Mouse (Mus musculus): ENCODE results near the gene Ica1. TPM values are rescaled to one million over a fixed set of nuclear protein-coding genes. Genes with fewer than 3 reads are reported as not detected.

Gene Ica1
- total and polyA plus RNA-seq, 3 experiments: 0.36 TPM; not detected in 2

DNA sequence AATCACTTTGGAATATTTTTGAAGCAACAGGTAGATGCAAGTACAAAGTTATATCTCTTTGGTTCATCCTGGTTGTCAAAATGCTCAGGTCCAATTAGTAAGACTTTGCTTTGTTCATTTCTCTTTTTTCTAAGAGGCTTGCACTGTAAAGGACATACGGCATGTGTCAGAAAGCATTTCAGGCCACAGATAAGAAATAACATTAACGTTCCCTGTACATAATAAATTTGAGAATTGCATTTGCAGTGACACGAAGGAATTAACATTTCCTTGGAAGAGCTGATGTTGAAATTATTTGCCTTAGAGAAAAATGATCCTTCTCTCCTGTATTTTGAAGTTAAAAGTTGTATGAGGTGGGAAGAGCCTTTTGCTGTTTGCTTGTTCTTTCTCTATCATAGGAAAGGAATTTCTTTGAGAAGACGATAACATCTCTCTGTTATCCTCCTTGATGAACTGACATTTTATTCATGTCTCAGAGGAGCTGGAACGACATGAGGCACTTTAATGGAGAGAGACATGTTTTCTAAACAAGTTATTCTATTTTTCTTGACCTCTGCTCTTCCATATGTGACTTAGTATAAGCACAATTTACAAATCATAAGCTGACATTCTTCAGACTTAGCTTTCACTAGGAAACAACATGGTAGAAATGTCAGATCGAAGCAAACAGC lies 36.2 kb upstream of the Ica1 start:
- no peak for DNase-seq (ENCODE audit: low read depth, low spot score)
- Histone ChIP-seq H3K27me3 (ENCODE audit: control insufficient read depth in 1 of 2, insufficient read depth in 2 of 2, low read length in 2 of 2) (no peaks in the 10 kb centered on the region), H3K27ac (ENCODE audit: control insufficient read depth, low read depth, low read length) (no peak overlapping the region), H3K9ac (ENCODE audit: control insufficient read depth, low read depth, low read length, poor library complexity, severe bottlenecking) (no peak overlapping the region), H3K36me3 (ENCODE audit: control insufficient read depth in 1 of 2, insufficient read depth in 2 of 2, low read length in 2 of 2) (no peaks in the 10 kb centered on the region), H3K4me3 (ENCODE audit: control insufficient read depth in 1 of 2, insufficient read depth in 1 of 2, low read depth in 2 of 2, low read length in 2 of 2) (no peak overlapping the region), H3K9me3 (replicated peaks; ENCODE audit: insufficient read depth, low read length) (no peaks in the 10 kb centered on the region), H3K4me1 (ENCODE audit: control insufficient read depth in 1 of 2, insufficient read depth in 2 of 2, low read length in 2 of 2) (no peaks in the 10 kb centered on the region), H3K79me2 (ENCODE audit: control insufficient read depth, insufficient read depth, low read length, poor library complexity) (no peaks in the 10 kb centered on the region)
- TF ChIP-seq ZMIZ1 (IDR thresholded peaks at IDR 0.05; ENCODE audit: low read depth, low read length): no peak
- no peak for TF ChIP-seq RCOR1 (IDR thresholded peaks at IDR 0.05; ENCODE audit: low read depth, low read length)
- TF ChIP-seq GATA1 (IDR thresholded peaks at IDR 0.05; ENCODE audit: low read depth, low read length): no peak
- no peak for TF ChIP-seq EP300 (IDR thresholded peaks at IDR 0.05; ENCODE audit: low read depth in 1 of 2, low read length in 2 of 2)
- TF ChIP-seq MAX (IDR thresholded peaks at IDR 0.05; ENCODE audit: low read length): no peak

- TF ChIP-seq MAFK (IDR thresholded peaks at IDR 0.05; ENCODE audit: borderline replicate concordance, low read depth, low read length): no peak
- no peak for TF ChIP-seq ZC3H11A (IDR thresholded peaks at IDR 0.05; ENCODE audit: low read depth, low read length)
- no peak for TF ChIP-seq ZNF384 (IDR thresholded peaks at IDR 0.05; ENCODE audit: low read depth, low read length)
- no peak for TF ChIP-seq GABPA (IDR thresholded peaks at IDR 0.05; ENCODE audit: low read depth, low read length)
- TF ChIP-seq RCOR1 (IDR thresholded peaks at IDR 0.05; ENCODE audit: low read depth, low read length): no peak
- no peak for TF ChIP-seq MEF2A (IDR thresholded peaks at IDR 0.05; ENCODE audit: extremely low read depth, insufficient replicate concordance, low read depth, low read length, poor library complexity, severe bottlenecking)
- TF ChIP-seq POLR2A (IDR thresholded peaks at IDR 0.05; ENCODE audit: control insufficient read depth in 1 of 2, insufficient read depth in 1 of 2, low read depth in 1 of 2, low read length in 2 of 2, poor library complexity in 1 of 2): no peak
- no peak for TF ChIP-seq NRF1 (IDR thresholded peaks at IDR 0.05; ENCODE audit: insufficient read depth, low read depth, low read length, poor library complexity, severe bottlenecking)
- no peak for TF ChIP-seq BHLHE40 (IDR thresholded peaks at IDR 0.05; ENCODE audit: borderline replicate concordance, low read depth, low read length)
- TF ChIP-seq MAX (IDR thresholded peaks at IDR 0.05; ENCODE audit: low read length): no peak
- TF ChIP-seq MYC (IDR thresholded peaks at IDR 0.05; ENCODE audit: low read depth, low read length): no peak
- no peak overlapping the region for H3K4me3 ChIP-seq (ENCODE audit: control insufficient read depth in 1 of 2, insufficient read depth in 1 of 2, low read depth in 2 of 2, low read length in 2 of 2)
Measured at GRCm38 (mm10) chr6:8802561-8803150, 24.4 kb upstream of the Ica1 start.

More at GRCm38 (mm10) chr6:8802561-8803150, 24.4 kb upstream of the Ica1 start:
- H3K36me3 ChIP-seq (ENCODE audit: control insufficient read depth in 1 of 2, insufficient read depth in 2 of 2, low read length in 2 of 2): no peaks in the 10 kb centered on the region
- H3K9me3 ChIP-seq (replicated peaks; ENCODE audit: insufficient read depth, low read length): no peaks in the 10 kb centered on the region
- no peaks in the 10 kb centered on the region for H3K79me2 ChIP-seq (ENCODE audit: control insufficient read depth, insufficient read depth, low read length, poor library complexity)
- H3K4me1 ChIP-seq (ENCODE audit: control insufficient read depth in 1 of 2, insufficient read depth in 2 of 2, low read length in 2 of 2): no peaks in the 10 kb centered on the region
- H3K27me3 ChIP-seq (ENCODE audit: control insufficient read depth in 1 of 2, insufficient read depth in 2 of 2, low read length in 2 of 2): no peaks in the 10 kb centered on the region
- DNase-seq (ENCODE audit: low read depth, low spot score): no peak
- H3K27ac ChIP-seq (ENCODE audit: control insufficient read depth, low read depth, low read length): no peak overlapping the region
- no peak overlapping the region for H3K9ac ChIP-seq (ENCODE audit: control insufficient read depth, low read depth, low read length, poor library complexity, severe bottlenecking)
